Mouse (Mus musculus) heart, embryonic 14.5 days (tissue): ENCODE results near the gene Nckap1. TPM values are rescaled to one million over a fixed set of nuclear protein-coding genes. Genes with fewer than 3 reads are reported as not detected.

ENCODE experiments used
- ATAC-seq: fragments of 200-750 bp; cut with Nextera tagmentation; 2 replicates; pipeline ENCODE4 v1.8.0; 2017; ENCODE audit warnings: low read depth, moderate TSS enrichment; ENCODE audit not compliant: insufficient number of reproducible peaks, insufficient read depth, low FRiP score
- H3K27ac ChIP-seq, 2 experiments: fragments of 200-500 bp in 1 of 2; fragments of 300-500 bp in 1 of 2; sonication (generic) in 1 of 2; replicated peaks in 1 of 2; 2 replicates each; pipeline ENCODE4 v1.5.1; 2012 to 2014; ENCODE audit warnings: low read depth in 2 of 2, low read length in 2 of 2, control low read depth in 1 of 2, mild to moderate bottlenecking in 1 of 2, mixed read lengths in 1 of 2; ENCODE audit not compliant: control insufficient read depth in 1 of 2, insufficient read depth in 1 of 2
- H3K27me3 ChIP-seq: fragments of 300-500 bp; sonication (generic); 2 replicates; pipeline ENCODE4 v1.6.1; 2014; ENCODE audit warnings: mild to moderate bottlenecking, low read length, control low read depth; ENCODE audit not compliant: control insufficient read depth, insufficient read depth
- H3K36me3 ChIP-seq: fragments of 300-500 bp; sonication (generic); 2 replicates; pipeline ENCODE4 v1.6.1; 2014; ENCODE audit warnings: mild to moderate bottlenecking, control low read depth, low read length, mixed read lengths; ENCODE audit not compliant: control insufficient read depth, insufficient read depth
- H3K4me1 ChIP-seq, 2 experiments: fragments of 200-500 bp in 1 of 2; fragments of 300-500 bp in 1 of 2; sonication (generic) in 1 of 2; 2 replicates each; pipeline ENCODE4 v1.6.1; 2012 to 2014; ENCODE audit warnings: low read length in 2 of 2, control low read depth in 1 of 2, mixed read lengths in 1 of 2; ENCODE audit not compliant: control insufficient read depth in 2 of 2, insufficient read depth in 2 of 2
- H3K4me2 ChIP-seq: fragments of 300-500 bp; sonication (generic); 2 replicates; pipeline ENCODE4 v1.6.1; 2014; ENCODE audit warnings: mild to moderate bottlenecking, low read length
- H3K4me3 ChIP-seq, 2 experiments: fragments of 200-500 bp in 1 of 2; fragments of 300-500 bp in 1 of 2; sonication (generic) in 1 of 2; 2 replicates each; pipeline ENCODE4 v1.5.1; 2012 to 2014; ENCODE audit warnings: low read length in 2 of 2, mild to moderate bottlenecking in 2 of 2, control low read depth in 1 of 2, low read depth in 1 of 2, moderate library complexity in 1 of 2; ENCODE audit not compliant: control insufficient read depth in 1 of 2, insufficient read depth in 1 of 2
- H3K9ac ChIP-seq: fragments of 300-500 bp; sonication (generic); 2 replicates; pipeline ENCODE4 v1.6.1; 2014; ENCODE audit warnings: mild to moderate bottlenecking, low read length
- H3K9me3 ChIP-seq: fragments of 300-500 bp; sonication (generic); 2 replicates; pipeline ENCODE4 v1.6.1; 2016; ENCODE audit warnings: low read length, control low read depth; ENCODE audit not compliant: control insufficient read depth
- WGBS: fragments of 180-500 bp; shearing (Covaris S2); extraction: QIAGEN DNeasy Blood & Tissue Kit; methylation state at CpG from one replicate; pipeline ENCODE4 v1.1.7; 2014; 5-methylcytosine and 5-hydroxymethylcytosine counted together
- polyA plus RNA-seq: library from polyadenylated mRNA; unstranded; fragments of >200 nt; fragmentation: Nextera tagmentation; extraction: Ambion mirVana; gene quantifications from 2 replicates; pipeline ENCODE4 v1.2.1, GENCODE M21; 2014

Gene Nckap1
- polyA plus RNA-seq, 1 experiment from 2014 or later = 54.2 TPM

DNA sequence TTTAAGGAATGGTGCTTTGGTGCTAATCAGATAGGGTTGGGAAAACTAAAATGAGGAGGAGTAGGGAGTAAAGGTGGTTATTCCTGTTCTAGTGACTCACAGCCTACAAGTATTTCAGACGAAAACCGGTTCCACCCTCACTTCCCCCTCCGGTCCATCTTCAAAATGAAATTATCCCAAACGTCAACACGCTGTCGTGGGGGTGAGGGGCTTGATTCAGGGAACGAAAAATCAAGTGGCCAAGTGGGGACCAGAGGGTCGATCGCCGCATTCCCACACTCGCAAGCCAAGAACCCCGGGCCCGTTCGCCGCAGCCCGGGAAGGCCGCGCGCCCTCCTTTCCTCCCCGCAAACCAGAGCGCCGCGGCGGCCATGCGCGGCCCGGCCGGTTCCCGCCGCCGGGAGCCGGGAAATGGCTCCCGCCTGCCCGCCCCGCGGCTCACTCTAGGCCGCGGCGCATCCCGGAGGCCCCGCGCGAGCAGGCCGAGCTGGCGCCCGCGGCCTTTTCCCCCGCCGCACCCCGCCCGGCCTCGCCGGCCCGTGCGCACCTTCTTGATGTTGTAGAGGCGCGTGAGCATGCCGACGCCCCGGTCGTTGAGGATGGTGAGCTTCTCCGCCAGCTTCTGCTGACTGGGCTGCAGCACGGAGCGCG lies 744 bp downstream of the Nckap1 start:
- H3K9me3 ChIP-seq = no peaks in the 10 kb centered on the region
- H3K4me1 ChIP-seq = peaks cover 3 to 22% of the 10 kb centered on the region in 2 experiments
- peak; percentile 57; the same call in 1 of the 2 replicates for ATAC-seq
- peak overlapping the region; percentile 72 to 73 for H3K4me3 ChIP-seq
- H3K27me3 ChIP-seq = no peaks in the 10 kb centered on the region
- peak overlapping the region; percentile 95 to 98 for H3K27ac ChIP-seq
- WGBS = under 1% methylated on average over 54 of the region's 65 CpGs
- peak overlapping the region; percentile 89 for H3K9ac ChIP-seq
- H3K36me3 ChIP-seq = no peaks in the 10 kb centered on the region
- H3K4me2 ChIP-seq = peak overlapping the region; percentile 80

DNA sequence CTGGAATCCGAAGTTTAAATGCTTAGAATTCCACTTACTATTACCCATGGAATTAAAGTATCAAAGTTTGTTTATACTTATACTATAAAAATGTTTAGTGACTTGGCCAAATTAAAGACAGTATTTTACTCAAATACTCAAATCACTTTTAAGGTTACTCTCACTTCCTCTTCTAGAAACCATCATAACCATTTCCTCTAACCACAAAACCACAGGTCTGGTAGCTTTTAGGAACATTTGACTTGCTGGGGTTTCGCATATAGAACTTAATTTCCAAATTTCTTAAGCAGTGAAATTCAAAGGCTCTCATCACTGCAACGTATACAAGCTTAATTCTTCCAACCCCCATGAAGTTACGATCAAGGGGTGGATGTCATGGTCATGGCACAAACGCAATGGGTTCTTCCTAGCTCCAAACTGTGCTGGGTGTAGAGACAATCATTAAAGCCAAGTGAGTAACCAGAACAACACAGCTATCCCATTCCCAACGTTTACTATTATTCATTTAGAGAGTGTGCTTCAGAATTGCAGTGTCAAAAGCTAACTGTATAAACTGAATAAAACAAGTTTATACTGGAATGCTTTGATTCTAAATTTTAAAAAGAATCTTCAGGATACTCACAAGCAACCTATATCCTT lies 1.8 kb downstream of the Nckap1 start:
- Histone ChIP-seq H3K9ac (peak overlapping the region; percentile 89), H3K9me3 (no peaks in the 10 kb centered on the region), H3K27ac (0 out of 4 replicates have a peak overlapping the region, but pooled peaks of 1 of the 2 experiments have one; percentile 24), H3K27me3 (no peaks in the 10 kb centered on the region), H3K4me2 (peak overlapping the region; percentile 80), H3K4me1 (peaks cover 3 to 26% of the 10 kb centered on the region in 2 experiments), H3K4me3 (peak overlapping the region in 1 of 2 experiments; percentile 72; a peak in 2 of 4 replicates), H3K36me3 (no peaks in the 10 kb centered on the region)
- ATAC-seq = no peak
- 37% methylated on average over 6 of the region's 6 CpGs for WGBS

DNA sequence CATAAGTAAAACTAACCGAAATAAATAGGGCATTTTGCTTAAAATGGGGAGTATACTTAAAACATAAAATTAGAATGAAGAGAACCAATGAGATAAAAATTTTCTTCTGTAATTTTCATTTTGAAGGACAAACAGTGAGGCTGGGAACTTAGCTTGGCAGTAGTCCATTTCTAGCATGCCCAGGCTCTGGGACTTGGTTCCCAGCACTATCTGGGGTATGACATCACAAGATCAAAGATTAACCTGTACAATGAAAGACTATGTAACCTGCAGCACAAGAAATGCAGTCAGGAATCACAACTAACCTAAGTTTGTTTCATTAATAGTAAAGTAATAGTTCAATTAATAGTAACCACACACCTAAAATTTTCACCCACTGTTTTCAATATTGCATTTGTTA lies 3.9 kb downstream of the Nckap1 start:
- WGBS = 88% methylated on average over 1 of the region's 1 CpGs
- ATAC-seq = no peak
- H3K4me2 ChIP-seq = no peak overlapping the region

DNA sequence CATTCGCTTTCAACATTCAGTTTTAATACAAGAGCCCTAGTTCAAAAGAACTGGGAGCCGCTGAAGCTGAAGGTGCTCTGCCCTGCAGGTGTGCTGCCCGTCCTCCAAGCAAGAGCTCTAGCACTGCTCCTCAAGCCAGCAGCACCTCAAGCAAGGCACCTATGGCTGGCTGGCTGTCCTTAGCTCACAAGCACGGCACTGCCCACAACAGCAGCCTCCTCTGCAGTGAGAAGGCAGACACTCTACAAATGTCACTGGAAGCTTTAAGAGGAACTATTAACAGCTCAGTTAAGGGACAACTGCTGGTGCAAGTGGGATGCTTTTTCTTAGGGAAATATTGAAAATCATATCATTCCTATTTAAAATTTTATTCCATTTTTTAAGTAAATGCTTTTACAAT lies 10.5 kb downstream of the Nckap1 start:
- Histone ChIP-seq H3K4me1 (peaks cover 2 to 10% of the 10 kb centered on the region in 2 experiments; a peak in 1 of 4 replicates), H3K36me3 (peaks cover 8% of the 10 kb centered on the region; the same call in 1 of the 2 replicates), H3K4me3 (no peak overlapping the region), H3K27me3 (no peaks in the 10 kb centered on the region), H3K9ac (no peak overlapping the region), H3K4me2 (no peak overlapping the region), H3K9me3 (no peaks in the 10 kb centered on the region), H3K27ac (0 out of 4 replicates have a peak overlapping the region, but pooled peaks of 1 of the 2 experiments have one; percentile 19)
- ATAC-seq = no peak
- 64% methylated on average over 4 of the region's 4 CpGs for WGBS

More for the DNA sequence above, 3.9 kb downstream of the Nckap1 start:
- Histone ChIP-seq H3K9ac (no peak overlapping the region), H3K9me3 (no peaks in the 10 kb centered on the region), H3K36me3 (no peaks in the 10 kb centered on the region), H3K27ac (no peak overlapping the region), H3K4me1 (peaks cover 3 to 26% of the 10 kb centered on the region in 2 experiments), H3K4me3 (no peak overlapping the region), H3K27me3 (no peaks in the 10 kb centered on the region)

DNA sequence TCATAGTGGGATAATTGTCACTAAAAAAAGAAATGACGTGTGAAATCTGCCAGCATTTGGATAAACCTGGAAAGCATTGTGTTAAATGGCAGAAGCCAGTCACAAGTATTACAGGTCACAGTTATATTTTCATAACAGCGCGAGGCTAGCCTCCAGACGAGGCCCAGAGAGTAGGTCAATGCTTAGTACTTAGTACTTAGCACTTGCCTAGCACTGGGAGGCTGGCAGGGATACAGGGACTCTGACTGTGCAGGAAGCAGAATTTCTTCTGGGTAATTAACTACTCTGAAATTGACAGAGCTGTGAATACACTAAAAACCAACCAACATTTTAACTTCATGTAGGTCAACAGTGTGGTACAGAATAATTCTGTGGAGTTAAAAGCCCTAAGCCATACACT lies 13.8 kb downstream of the Nckap1 start:
- H3K36me3 ChIP-seq = peaks cover 8% of the 10 kb centered on the region; the same call in 1 of the 2 replicates
- H3K4me1 ChIP-seq = peaks cover 4 to 12% of the 10 kb centered on the region in 2 experiments; a peak in 3 of 4 replicates
- H3K4me2 ChIP-seq = no peak overlapping the region
- ATAC-seq = no peak
- no peaks in the 10 kb centered on the region for H3K27me3 ChIP-seq
- no peaks in the 10 kb centered on the region for H3K9me3 ChIP-seq
- WGBS = 87% methylated on average over 4 of the region's 4 CpGs
- H3K27ac ChIP-seq = no peak overlapping the region
- H3K4me3 ChIP-seq = no peak overlapping the region
- H3K9ac ChIP-seq = no peak overlapping the region

DNA sequence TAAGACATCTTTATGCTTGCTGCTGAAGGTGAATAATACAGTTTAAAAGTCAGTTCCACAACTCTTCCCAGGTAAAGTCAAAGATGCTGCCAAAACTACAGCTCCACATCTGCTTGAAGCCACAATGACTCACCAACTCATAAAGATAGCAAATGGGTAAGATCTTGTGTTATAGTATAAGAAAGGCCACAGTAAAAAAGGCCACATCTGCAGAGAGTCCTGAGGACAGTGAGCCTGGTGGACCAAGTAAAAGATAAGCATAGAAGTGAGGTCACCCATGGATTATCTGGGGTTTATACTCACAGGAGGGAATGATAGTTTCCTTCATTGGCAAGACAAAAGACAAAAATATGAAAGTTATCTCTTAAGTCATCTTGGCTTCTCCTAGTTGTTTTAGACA lies 18.9 kb downstream of the Nckap1 start:
- H3K27me3 ChIP-seq = no peaks in the 10 kb centered on the region
- ATAC-seq = no peak
- H3K9ac ChIP-seq = no peak overlapping the region
- peaks cover 3% of the 10 kb centered on the region for H3K36me3 ChIP-seq
- H3K4me2 ChIP-seq = no peak overlapping the region
- H3K27ac ChIP-seq = no peak overlapping the region
- no peak overlapping the region for H3K4me3 ChIP-seq
- H3K9me3 ChIP-seq = no peaks in the 10 kb centered on the region
- peaks cover 2 to 9% of the 10 kb centered on the region in 2 experiments; a peak in 3 of 4 replicates for H3K4me1 ChIP-seq

DNA sequence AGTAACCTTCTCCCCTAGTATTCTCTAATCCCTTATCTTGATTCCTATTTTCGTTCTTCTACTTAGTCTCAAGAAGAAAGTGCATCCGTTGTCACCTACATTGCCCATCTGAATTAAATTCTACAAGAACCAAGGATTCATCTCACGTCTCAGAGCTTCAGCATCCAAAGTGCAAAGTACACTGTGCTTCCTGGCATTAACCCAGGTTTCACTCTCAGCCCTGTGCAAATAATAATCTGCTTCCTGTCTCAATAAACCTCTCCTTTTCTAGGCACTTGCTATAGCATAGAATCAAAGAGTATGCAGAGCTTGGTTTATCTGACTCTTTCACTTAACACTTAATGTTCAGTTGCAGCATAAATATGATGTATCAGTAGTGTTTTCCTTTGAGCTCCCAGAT lies 19.7 kb downstream of the Nckap1 start:
- 67% methylated on average over 3 of the region's 3 CpGs for WGBS
- Histone ChIP-seq H3K27me3 (no peaks in the 10 kb centered on the region), H3K4me3 (no peak overlapping the region), H3K36me3 (peaks cover 3% of the 10 kb centered on the region), H3K4me2 (no peak overlapping the region), H3K9me3 (no peaks in the 10 kb centered on the region), H3K4me1 (peaks cover 2 to 9% of the 10 kb centered on the region in 2 experiments; a peak in 3 of 4 replicates), H3K27ac (no peak overlapping the region), H3K9ac (no peak overlapping the region)
- no peak for ATAC-seq
